Mouse (Mus musculus) frontal cortex, postnatal 36 days (tissue): ENCODE results near the gene Cela2a.
"Not testable (repeated sequence)": the region's sequence is repeated elsewhere in the genome, so short reads cannot be mapped to it uniquely, and the experiment has no call there.

ENCODE experiments used
- DNase-seq, 2 experiments: peaks; one replicate each; pipeline ENCODE4 v3.0.0; 2022; ENCODE audit warnings: low spot score in 2 of 2

Cela2a gene

GRCm38 (mm10) chr4:141804105-141804504, 21.9 kb downstream of the Cela2a start:
- DNase-seq: no peak

- no peak for DNase-seq
Observed at GRCm38 (mm10) chr4:141797545-141797944, 28.4 kb downstream of the Cela2a start.

- DNase-seq: no peak
Observed at GRCm38 (mm10) chr4:141796954-141797353, 29.0 kb downstream of the Cela2a start.

- no peak for DNase-seq
Observed at GRCm38 (mm10) chr4:141796356-141796755, 29.6 kb downstream of the Cela2a start.

- no peak for DNase-seq
Observed at GRCm38 (mm10) chr4:141794152-141794535, 31.8 kb downstream of the Cela2a start.

GRCm38 (mm10) chr4:141793282-141794151, 32.4 kb downstream of the Cela2a start, which contains the start of gene Casp9:
TSS of gene Casp9 (plus strand) at chr4:141793612.
- DNase-seq: peak; percentile 95 to 96

GRCm38 (mm10) chr4:141792554-141793281, 33.2 kb downstream of the Cela2a start:
- DNase-seq: no peak

GRCm38 (mm10) chr4:141791951-141792350, 34.0 kb downstream of the Cela2a start:
- DNase-seq: no peak

- DNase-seq: no peak
Observed at GRCm38 (mm10) chr4:141791486-141791885, 34.5 kb downstream of the Cela2a start.

GRCm38 (mm10) chr4:141790524-141790990, 35.4 kb downstream of the Cela2a start, which contains the start of gene Dnajc16:
TSS of gene Dnajc16 (minus strand) at chr4:141790931.
- peak; percentile 98 to 99 for DNase-seq

- no peak for DNase-seq
Observed at GRCm38 (mm10) chr4:141789564-141790218, 36.3 kb downstream of the Cela2a start.

GRCm38 (mm10) chr4:141787462-141787861, 38.5 kb downstream of the Cela2a start:
- no peak for DNase-seq

- no peak for DNase-seq
Observed at GRCm38 (mm10) chr4:141787046-141787445, 38.9 kb downstream of the Cela2a start.

GRCm38 (mm10) chr4:141786141-141786540, 39.8 kb downstream of the Cela2a start:
- no peak for DNase-seq

- no peak for DNase-seq
Observed at GRCm38 (mm10) chr4:141784835-141785234, 41.1 kb downstream of the Cela2a start.

GRCm38 (mm10) chr4:141781201-141781985, 44.6 kb downstream of the Cela2a start:
- no peak for DNase-seq

- peak; percentile 75 to 85 for DNase-seq
Observed at GRCm38 (mm10) chr4:141779828-141780227, 46.1 kb downstream of the Cela2a start.

GRCm38 (mm10) chr4:141773019-141773418, 52.9 kb downstream of the Cela2a start:
- not testable (repeated sequence) for DNase-seq

GRCm38 (mm10) chr4:141771823-141772222, 54.1 kb downstream of the Cela2a start:
- no peak for DNase-seq

- no peak for DNase-seq
Observed at GRCm38 (mm10) chr4:141769501-141770160, 56.3 kb downstream of the Cela2a start.
